Mouse (Mus musculus) testis, adult 2 months (tissue): ENCODE measurements around the gene Dennd2a.

Source experiments
- CTCF ChIP-seq: fragments of 200-500 bp; IDR thresholded peaks from 2 replicates; pipeline ENCODE4 v1.5.1; 2012; ENCODE audit warnings: low read depth, mild to moderate bottlenecking, inconsistent platforms, low read length, moderate library complexity; ENCODE audit not compliant: control insufficient read depth, insufficient read depth, insufficient replicate concordance
- POLR2A ChIP-seq: fragments of 200-500 bp; IDR thresholded peaks from 2 replicates; pipeline ENCODE4 v1.6.1; 2012; ENCODE audit warnings: low read depth, mild to moderate bottlenecking, inconsistent platforms, low read length, moderate library complexity; ENCODE audit not compliant: control insufficient read depth

DNA sequence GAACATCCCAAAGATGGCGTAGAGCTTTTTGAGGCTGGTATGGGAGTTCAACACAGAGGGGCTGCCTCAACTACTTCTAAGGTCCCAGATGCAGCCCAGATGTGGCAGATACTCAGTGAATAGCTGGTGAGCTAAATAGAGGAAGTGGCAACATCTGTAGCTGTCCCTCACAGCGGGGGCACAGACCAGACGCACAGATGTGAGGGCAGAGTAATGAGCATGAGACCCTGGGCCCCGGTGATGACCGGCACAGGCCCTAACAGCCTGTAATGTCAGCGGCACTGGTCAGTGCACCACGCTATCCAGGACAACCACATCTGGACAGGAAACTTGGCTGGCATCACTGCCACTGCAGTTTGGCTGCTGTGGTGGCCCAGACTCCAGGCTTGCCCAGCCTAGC, 54.2 kb downstream of the Dennd2a start:
- no peak for TF ChIP-seq CTCF
- no peak for TF ChIP-seq POLR2A
